Mouse (Mus musculus) urinary bladder, postnatal 4 days (tissue): ENCODE results near the gene Cacna1a.

Experiments used
- DNase-seq, 2 experiments: peaks; one replicate each; pipeline ENCODE4 v3.0.0; 2021 to 2022; ENCODE audit warnings: low spot score in 2 of 2

Cacna1a gene

GRCm38 (mm10) chr8:84388275-84388674 lies at the start of gene Cacna1a:
Gene Cacna1a (plus strand): TSS chr8:84388440.
- DNase-seq = no peak

- no peak for DNase-seq
Measured at GRCm38 (mm10) chr8:84338493-84338892, 49.7 kb upstream of the Cacna1a start.

- no peak for DNase-seq
Measured at GRCm38 (mm10) chr8:84339320-84339719, 48.9 kb upstream of the Cacna1a start.

GRCm38 (mm10) chr8:84339867-84340266 lies 48.4 kb upstream of the Cacna1a start:
- no peak for DNase-seq

- DNase-seq = no peak
Measured at GRCm38 (mm10) chr8:84340671-84341070, 47.6 kb upstream of the Cacna1a start.

- no peak for DNase-seq
Measured at GRCm38 (mm10) chr8:84345493-84345892, 42.7 kb upstream of the Cacna1a start.

GRCm38 (mm10) chr8:84346421-84346820 lies 41.8 kb upstream of the Cacna1a start:
- no peak for DNase-seq

- DNase-seq = no peak
Measured at GRCm38 (mm10) chr8:84349526-84349925, 38.7 kb upstream of the Cacna1a start.

GRCm38 (mm10) chr8:84350960-84351359 lies 37.3 kb upstream of the Cacna1a start:
- DNase-seq = no peak

GRCm38 (mm10) chr8:84356482-84356881 lies 31.8 kb upstream of the Cacna1a start:
- no peak for DNase-seq

- peak; percentile 57 to 76 for DNase-seq
Measured at GRCm38 (mm10) chr8:84357631-84358371, 30.4 kb upstream of the Cacna1a start.

GRCm38 (mm10) chr8:84363428-84364134 lies 24.7 kb upstream of the Cacna1a start:
- peak; percentile 65 to 86 for DNase-seq

GRCm38 (mm10) chr8:84365197-84365596 lies 23.0 kb upstream of the Cacna1a start:
- DNase-seq = no peak

GRCm38 (mm10) chr8:84370972-84371371 lies 17.3 kb upstream of the Cacna1a start:
- no peak for DNase-seq

GRCm38 (mm10) chr8:84375038-84375437 lies 13.2 kb upstream of the Cacna1a start:
- no peak for DNase-seq

- DNase-seq = no peak
Measured at GRCm38 (mm10) chr8:84375803-84376202, 12.4 kb upstream of the Cacna1a start.

GRCm38 (mm10) chr8:84376564-84376963 lies 11.7 kb upstream of the Cacna1a start:
- DNase-seq = no peak

GRCm38 (mm10) chr8:84381676-84382075 lies 6.6 kb upstream of the Cacna1a start:
- no peak for DNase-seq

GRCm38 (mm10) chr8:84388773-84389172 lies 533 bp downstream of the Cacna1a start:
- no peak for DNase-seq

GRCm38 (mm10) chr8:84389173-84389572 lies 933 bp downstream of the Cacna1a start:
- DNase-seq = no peak

- DNase-seq = no peak
Measured at GRCm38 (mm10) chr8:84391611-84392010, 3.4 kb downstream of the Cacna1a start.

GRCm38 (mm10) chr8:84395751-84396457 lies 7.7 kb downstream of the Cacna1a start:
- no peak for DNase-seq
